Mouse (Mus musculus): ENCODE measurements around the gene 1500009L16Rik.
A peak's percentile ranks its signal among the peaks of the same experiment; 100 is the strongest.

The 1500009L16Rik gene

GRCm38 (mm10) chr10:83722579-83723031 lies at the start of gene 1500009L16Rik:
Gene 1500009L16Rik (plus strand): TSS chr10:83722865.
- DNase-seq, result peak; percentile 36

- no peak for DNase-seq
Observed at GRCm38 (mm10) chr10:83681334-83681733, 41.3 kb upstream of the 1500009L16Rik start.

- peak; percentile 6 for DNase-seq
Observed at GRCm38 (mm10) chr10:83688215-83688614, 34.5 kb upstream of the 1500009L16Rik start.

GRCm38 (mm10) chr10:83692175-83692895 lies 30.3 kb upstream of the 1500009L16Rik start:
- DNase-seq, result no peak

GRCm38 (mm10) chr10:83696226-83696625 lies 26.4 kb upstream of the 1500009L16Rik start:
- DNase-seq, result no peak

- DNase-seq, result no peak
Observed at GRCm38 (mm10) chr10:83706628-83707027, 16.0 kb upstream of the 1500009L16Rik start.

- no peak for DNase-seq
Observed at GRCm38 (mm10) chr10:83709920-83710319, 12.7 kb upstream of the 1500009L16Rik start.

- no peak for DNase-seq
Observed at GRCm38 (mm10) chr10:83711769-83712168, 10.9 kb upstream of the 1500009L16Rik start.

- no peak for DNase-seq
Observed at GRCm38 (mm10) chr10:83718855-83719474, 3.7 kb upstream of the 1500009L16Rik start.

- DNase-seq, result peak; percentile 17
Observed at GRCm38 (mm10) chr10:83723055-83723454, 390 bp downstream of the 1500009L16Rik start.

- DNase-seq, result no peak
Observed at GRCm38 (mm10) chr10:83724351-83725059, 1.8 kb downstream of the 1500009L16Rik start.

- no peak for DNase-seq
Observed at GRCm38 (mm10) chr10:83726164-83726563, 3.5 kb downstream of the 1500009L16Rik start.

- no peak for DNase-seq
Observed at GRCm38 (mm10) chr10:83727846-83728245, 5.2 kb downstream of the 1500009L16Rik start.

- DNase-seq, result no peak
Observed at GRCm38 (mm10) chr10:83728529-83728928, 5.9 kb downstream of the 1500009L16Rik start.

- DNase-seq, result no peak
Observed at GRCm38 (mm10) chr10:83729076-83729475, 6.4 kb downstream of the 1500009L16Rik start.

GRCm38 (mm10) chr10:83729492-83729891 lies 6.8 kb downstream of the 1500009L16Rik start:
- peak; percentile 93 for DNase-seq

GRCm38 (mm10) chr10:83733725-83734124 lies 11.1 kb downstream of the 1500009L16Rik start:
- no peak for DNase-seq

GRCm38 (mm10) chr10:83738996-83739655 lies 16.5 kb downstream of the 1500009L16Rik start:
- no peak for DNase-seq

- DNase-seq, result peak; percentile 54
Observed at GRCm38 (mm10) chr10:83744656-83745055, 22.0 kb downstream of the 1500009L16Rik start.

GRCm38 (mm10) chr10:83753056-83753455 lies 30.4 kb downstream of the 1500009L16Rik start:
- DNase-seq, result no peak

GRCm38 (mm10) chr10:83757343-83757962 lies 34.8 kb downstream of the 1500009L16Rik start:
- DNase-seq, result no peak

GRCm38 (mm10) chr10:83758732-83759131 lies 36.1 kb downstream of the 1500009L16Rik start:
- DNase-seq, result no peak

- no peak for DNase-seq
Observed at GRCm38 (mm10) chr10:83760535-83760934, 37.9 kb downstream of the 1500009L16Rik start.
